Mouse (Mus musculus) hindbrain, embryonic 16.5 days (tissue): ENCODE data around the gene Hist1h2bb. TPM values are rescaled to one million over a fixed set of nuclear protein-coding genes. Genes with fewer than 3 reads are reported as not detected.

Experiments used
- ATAC-seq: fragments of 200-750 bp; cut with Nextera tagmentation; 2 replicates; pipeline ENCODE4 v1.8.0; 2017; ENCODE audit warnings: moderate TSS enrichment, moderate library complexity
- H3K27ac ChIP-seq: fragments of 300-500 bp; sonication (generic); 2 replicates; pipeline ENCODE4 v1.5.1; 2014; ENCODE audit warnings: low read depth, mild to moderate bottlenecking, control low read depth, low read length, moderate library complexity
- H3K27me3 ChIP-seq: fragments of 300-500 bp; sonication (generic); replicated peaks from 2 replicates; pipeline ENCODE4 v1.6.1; 2014; ENCODE audit warnings: low read length; ENCODE audit not compliant: control insufficient read depth, insufficient read depth
- H3K36me3 ChIP-seq: fragments of 300-500 bp; sonication (generic); 2 replicates; pipeline ENCODE4 v1.6.1; 2014; ENCODE audit warnings: mild to moderate bottlenecking, low read length, moderate library complexity, mixed read lengths; ENCODE audit not compliant: control insufficient read depth, insufficient read depth
- H3K4me1 ChIP-seq: fragments of 300-500 bp; sonication (generic); 2 replicates; pipeline ENCODE4 v1.6.1; 2014; ENCODE audit warnings: low read depth, low read length; ENCODE audit not compliant: control insufficient read depth, insufficient read depth
- H3K4me2 ChIP-seq: fragments of 300-500 bp; sonication (generic); 2 replicates; pipeline ENCODE4 v1.6.1; 2014; ENCODE audit warnings: mild to moderate bottlenecking, low read length, control low read depth, moderate library complexity
- H3K4me3 ChIP-seq: fragments of 300-500 bp; sonication (generic); 2 replicates; pipeline ENCODE4 v1.5.1; 2014; ENCODE audit warnings: mild to moderate bottlenecking, low read length, control low read depth, moderate library complexity
- H3K9ac ChIP-seq: fragments of 300-500 bp; sonication (generic); 2 replicates; pipeline ENCODE4 v1.6.1; 2014; ENCODE audit warnings: low read depth, mild to moderate bottlenecking, control low read depth, low read length, moderate library complexity
- H3K9me3 ChIP-seq: fragments of 300-500 bp; sonication (generic); 2 replicates; pipeline ENCODE4 v1.6.1; 2014; ENCODE audit warnings: mild to moderate bottlenecking, low read length, moderate library complexity; ENCODE audit not compliant: control insufficient read depth
- WGBS: fragments of 180-500 bp; shearing (Covaris S2); extraction: QIAGEN DNeasy Blood & Tissue Kit; methylation state at CpG from one replicate; pipeline ENCODE4 v1.1.7; 2014; 5-methylcytosine and 5-hydroxymethylcytosine counted together
- polyA plus RNA-seq: library from polyadenylated mRNA; unstranded; fragments of >200 nt; fragmentation: Nextera tagmentation; extraction: Ambion mirVana; gene quantifications from 2 replicates; pipeline ENCODE4 v1.2.1, GENCODE M21; 2015

The Hist1h2bb gene
- polyA plus RNA-seq, 1 experiment from 2014 or later = 0.66 TPM

GRCm38 (mm10) chr13:23705751-23706356 is 40.7 kb upstream of the Hist1h2bb start:
- no peak overlapping the region for H3K9ac ChIP-seq
- no peaks in the 10 kb centered on the region for H3K9me3 ChIP-seq
- no peaks in the 10 kb centered on the region for H3K36me3 ChIP-seq
- H3K4me2 ChIP-seq = no peak overlapping the region
- H3K4me1 ChIP-seq = peaks cover 6% of the 10 kb centered on the region
- no peaks in the 10 kb centered on the region for H3K27me3 ChIP-seq
- WGBS = 95% methylated on average over 7 of the region's 7 CpGs
- no peak overlapping the region for H3K27ac ChIP-seq
- ATAC-seq = no peak
- no peak overlapping the region for H3K4me3 ChIP-seq

GRCm38 (mm10) chr13:23706771-23707170 is 39.8 kb upstream of the Hist1h2bb start:
- Histone ChIP-seq H3K9ac (no peak overlapping the region), H3K4me2 (no peak overlapping the region), H3K27ac (no peak overlapping the region), H3K27me3 (0 out of 2 replicates have a peak, but pooled peaks cover 3% of the 10 kb centered on the region), H3K36me3 (no peaks in the 10 kb centered on the region), H3K4me3 (no peak overlapping the region), H3K9me3 (no peaks in the 10 kb centered on the region), H3K4me1 (peaks cover 6% of the 10 kb centered on the region)
- no peak for ATAC-seq
- WGBS = 94% methylated on average over 12 of the region's 12 CpGs

- Histone ChIP-seq H3K4me2 (no peak overlapping the region), H3K9me3 (no peaks in the 10 kb centered on the region), H3K27ac (no peak overlapping the region), H3K4me1 (peaks cover 6% of the 10 kb centered on the region), H3K36me3 (no peaks in the 10 kb centered on the region), H3K4me3 (no peak overlapping the region), H3K9ac (no peak overlapping the region), H3K27me3 (0 out of 2 replicates have a peak, but pooled peaks cover 3% of the 10 kb centered on the region)
- no peak for ATAC-seq
- 90% methylated on average over 4 of the region's 4 CpGs for WGBS
Observed at GRCm38 (mm10) chr13:23708041-23708440, 38.5 kb upstream of the Hist1h2bb start.

GRCm38 (mm10) chr13:23708654-23709053 is 37.9 kb upstream of the Hist1h2bb start:
- Histone ChIP-seq H3K4me2 (no peak overlapping the region), H3K27me3 (0 out of 2 replicates have a peak, but pooled peaks cover 3% of the 10 kb centered on the region), H3K27ac (no peak overlapping the region), H3K9me3 (no peaks in the 10 kb centered on the region), H3K9ac (no peak overlapping the region), H3K4me3 (no peak overlapping the region), H3K4me1 (peaks cover 6% of the 10 kb centered on the region), H3K36me3 (no peaks in the 10 kb centered on the region)
- no peak for ATAC-seq
- 78% methylated on average over 4 of the region's 4 CpGs for WGBS

- Histone ChIP-seq H3K27ac (peak overlapping the region; percentile 34; the same call in 1 of the 2 replicates), H3K4me3 (peak overlapping the region; percentile 38)
- no peak for ATAC-seq
Observed at GRCm38 (mm10) chr13:23709714-23710373, 36.7 kb upstream of the Hist1h2bb start.

GRCm38 (mm10) chr13:23710374-23711089 is 36.0 kb upstream of the Hist1h2bb start, which contains the start of gene Hfe:
Gene Hfe (minus strand): TSS chr13:23710854.
- peak; percentile 75; the same call in 1 of the 2 replicates for ATAC-seq
- 2% methylated on average over 17 of the region's 17 CpGs for WGBS
- peak within 1 kb of the TSS; percentile 76 for H3K4me2 ChIP-seq
- H3K4me1 ChIP-seq = peaks cover 6% of the 10 kb centered on the region
- 0 out of 2 replicates have a peak, but pooled peaks cover 3% of the 10 kb centered on the region for H3K27me3 ChIP-seq
- peak within 1 kb of the TSS; percentile 34; the same call in 1 of the 2 replicates for H3K27ac ChIP-seq
- no peaks in the 10 kb centered on the region for H3K9me3 ChIP-seq
- H3K4me3 ChIP-seq = peak within 1 kb of the TSS; percentile 38
- H3K36me3 ChIP-seq = no peaks in the 10 kb centered on the region
- peak within 1 kb of the TSS; percentile 61 for H3K9ac ChIP-seq

More at GRCm38 (mm10) chr13:23709714-23710373, 36.7 kb upstream of the Hist1h2bb start:
- Histone ChIP-seq H3K4me2 (peak overlapping the region; percentile 76), H3K4me1 (peaks cover 6% of the 10 kb centered on the region), H3K27me3 (0 out of 2 replicates have a peak, but pooled peaks cover 3% of the 10 kb centered on the region), H3K36me3 (no peaks in the 10 kb centered on the region), H3K9ac (peak overlapping the region; percentile 61), H3K9me3 (no peaks in the 10 kb centered on the region)
- 8% methylated on average over 15 of the region's 15 CpGs for WGBS

GRCm38 (mm10) chr13:23716261-23717042 is 30.1 kb upstream of the Hist1h2bb start:
- no peaks in the 10 kb centered on the region for H3K27me3 ChIP-seq
- ATAC-seq = no peak
- H3K4me3 ChIP-seq = no peak overlapping the region
- no peaks in the 10 kb centered on the region for H3K4me1 ChIP-seq
- H3K36me3 ChIP-seq = no peaks in the 10 kb centered on the region
- WGBS = 88% methylated on average over 5 of the region's 5 CpGs
- no peak overlapping the region for H3K9ac ChIP-seq
- no peaks in the 10 kb centered on the region for H3K9me3 ChIP-seq
- no peak overlapping the region for H3K4me2 ChIP-seq
- no peak overlapping the region for H3K27ac ChIP-seq

GRCm38 (mm10) chr13:23717176-23717575 is 29.4 kb upstream of the Hist1h2bb start:
- Histone ChIP-seq H3K36me3 (no peaks in the 10 kb centered on the region), H3K9ac (no peak overlapping the region), H3K4me1 (no peaks in the 10 kb centered on the region), H3K27ac (no peak overlapping the region), H3K27me3 (no peaks in the 10 kb centered on the region), H3K4me2 (no peak overlapping the region), H3K4me3 (no peak overlapping the region), H3K9me3 (no peaks in the 10 kb centered on the region)
- 56% methylated on average over 11 of the region's 11 CpGs for WGBS
- ATAC-seq = no peak
